Mouse (Mus musculus) left cerebral cortex, adult 2 months (tissue): Measurements from ENCODE around the gene Ahnak. TPM values are rescaled to one million over a fixed set of nuclear protein-coding genes. Genes with fewer than 3 reads are reported as not detected.

ENCODE experiments used
- DNase-seq, 2 experiments: peaks; one replicate each; pipeline ENCODE4 v3.0.0; 2021 to 2022; ENCODE audit warnings: low spot score in 2 of 2, mixed read lengths in 1 of 2; ENCODE audit errors: extremely low spot score in 1 of 2
- H3K27ac ChIP-seq: fragments of 200-600 bp; 2 replicates; pipeline ENCODE4 v1.8.1; 2022
- H3K4me3 ChIP-seq: fragments of 200-600 bp; 2 replicates; pipeline ENCODE4 v1.8.1; 2022
- CTCF ChIP-seq: fragments of 200-600 bp; IDR thresholded peaks from 2 replicates; pipeline ENCODE4 v1.8.1; 2022; ENCODE audit warnings: antibody characterized with exemption, mild to moderate bottlenecking, moderate library complexity
- intact Hi-C: fragments of 180-260 bp; cut with DNase I; formaldehyde crosslinking; loops from one replicate; pipeline ENCODE4 v1.15.1; 2025
- total RNA-seq, 2 experiments: library from RNA; stranded (reverse); gene quantifications; 2 replicates each; pipeline ENCODE4 v1.2.3; 2021

Ahnak gene
- total RNA-seq, 2 experiments from 2014 or later: 22.5 to 32.2 TPM

DNA sequence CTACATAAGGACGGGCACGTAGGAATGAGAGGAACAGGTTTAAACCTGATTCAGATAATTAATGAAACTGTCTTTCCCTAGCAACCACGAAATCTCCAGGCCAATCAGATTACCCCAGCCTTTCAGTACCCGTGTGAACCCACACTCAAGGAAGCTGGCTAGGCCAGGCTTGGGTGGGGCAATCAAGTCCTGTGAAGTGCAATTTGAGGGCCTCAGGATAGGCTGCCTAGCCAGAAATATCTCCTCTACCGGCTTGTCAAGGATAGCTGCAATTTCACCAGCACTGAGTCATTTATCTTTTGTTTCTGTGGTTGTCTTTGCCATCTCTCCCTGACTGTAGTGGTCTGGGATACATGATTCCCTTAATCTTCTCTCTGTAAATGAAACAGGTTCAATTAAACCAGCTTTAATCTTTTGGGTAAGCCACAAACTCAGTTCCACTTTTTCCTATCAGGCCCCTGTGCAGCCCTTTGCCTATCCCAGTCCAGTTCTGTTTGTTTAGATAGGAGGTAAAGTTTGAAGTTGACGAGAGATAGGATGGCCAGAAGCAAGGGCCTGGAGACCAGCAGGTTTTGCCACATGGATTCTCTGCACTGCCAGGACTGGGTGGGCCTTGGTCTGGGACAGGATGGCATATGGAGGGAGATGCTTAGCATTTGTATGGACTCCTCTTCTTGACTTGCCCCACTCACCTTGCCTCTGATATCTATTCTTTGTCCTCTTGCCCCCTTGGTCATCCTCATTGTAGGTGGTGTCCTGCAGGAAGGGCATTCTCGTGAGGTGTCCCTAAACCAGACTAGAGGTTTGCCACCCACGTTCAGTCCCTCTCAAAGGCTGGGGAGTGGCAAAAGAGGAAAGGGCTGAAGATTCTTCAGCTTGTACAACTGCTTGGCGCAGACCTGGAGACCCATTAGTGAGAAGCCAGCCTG is 44.6 kb downstream of the Ahnak start:
- intact Hi-C loops: no loop called here
- TF ChIP-seq CTCF: no peak

GRCm38 (mm10) chr19:9034480-9034879 is 45.4 kb downstream of the Ahnak start:
- no peak for DNase-seq
- intact Hi-C loops: no loop called here
- no peak overlapping the region for H3K27ac ChIP-seq

More for the DNA sequence above, 44.6 kb downstream of the Ahnak start:
- no peak for DNase-seq
- Histone ChIP-seq H3K4me3 (no peak overlapping the region), H3K27ac (no peak overlapping the region)

GRCm38 (mm10) chr19:9035101-9035500 is 46.0 kb downstream of the Ahnak start:
- Histone ChIP-seq H3K4me3 (no peak overlapping the region), H3K27ac (no peak overlapping the region)
- no peak for DNase-seq
- TF ChIP-seq CTCF: no peak
- intact Hi-C loops: loop anchor here (5.0 kb wide), 1 partner anchor 33 kb away; no protein-coding TSS in a partner anchor

More at GRCm38 (mm10) chr19:9034480-9034879, 45.4 kb downstream of the Ahnak start:
- no peak overlapping the region for H3K4me3 ChIP-seq
- no peak for TF ChIP-seq CTCF

DNA sequence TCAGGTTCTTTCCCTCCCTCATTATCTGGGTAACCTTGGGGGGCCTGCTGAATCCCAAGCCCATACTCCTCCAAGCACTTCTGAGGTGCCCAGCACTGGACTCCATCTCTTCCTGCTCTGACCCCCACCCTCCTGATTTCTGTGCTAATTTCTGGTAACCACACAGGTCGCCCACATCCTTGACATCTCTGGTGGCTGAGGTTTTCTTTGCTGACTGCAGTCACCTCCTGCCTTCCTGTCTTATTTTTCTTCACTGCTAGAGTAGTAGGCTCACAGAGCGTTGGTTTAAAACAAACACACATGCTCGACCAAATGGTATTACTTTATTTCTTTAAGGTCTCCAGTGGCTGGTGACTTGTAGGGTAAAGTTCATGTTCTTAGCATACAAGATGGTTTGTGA is 49.1 kb downstream of the Ahnak start:
- no peak for DNase-seq
- no peak overlapping the region for H3K4me3 ChIP-seq
- intact Hi-C loops: loop anchor here (5.0 kb wide), 1 partner anchor 36 kb away; no protein-coding TSS in a partner anchor
- TF ChIP-seq CTCF: no peak
- H3K27ac ChIP-seq: no peak overlapping the region

- TF ChIP-seq CTCF: no peak
- intact Hi-C loops: loop anchor here (5.0 kb wide), 1 partner anchor 37 kb away; no protein-coding TSS in a partner anchor
- no peak for DNase-seq
- Histone ChIP-seq H3K4me3 (no peak overlapping the region), H3K27ac (no peak overlapping the region)
Measured at GRCm38 (mm10) chr19:9039266-9039665, 50.2 kb downstream of the Ahnak start.

DNA sequence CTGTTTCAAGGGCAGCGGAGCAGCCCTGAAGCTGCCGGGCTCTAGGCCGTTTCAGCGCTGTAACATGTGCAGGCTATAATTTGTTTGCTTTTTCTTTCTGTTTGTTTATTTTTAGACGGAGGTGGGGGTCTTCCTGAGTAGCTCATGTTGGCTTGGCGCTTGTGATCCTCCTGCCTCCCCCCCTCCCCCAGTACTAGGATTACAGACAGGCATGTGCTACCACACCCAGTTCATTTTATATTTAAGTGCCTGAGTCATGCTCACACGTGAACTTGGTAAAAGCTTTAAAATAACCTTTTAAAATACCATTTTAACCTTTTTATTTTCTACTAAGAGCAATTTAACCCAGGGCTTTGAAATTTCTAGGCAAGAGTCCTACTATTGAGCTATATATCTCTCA is 50.8 kb downstream of the Ahnak start:
- intact Hi-C loops: loop anchor here (5.0 kb wide), 1 partner anchor 38 kb away; no protein-coding TSS in a partner anchor

DNA sequence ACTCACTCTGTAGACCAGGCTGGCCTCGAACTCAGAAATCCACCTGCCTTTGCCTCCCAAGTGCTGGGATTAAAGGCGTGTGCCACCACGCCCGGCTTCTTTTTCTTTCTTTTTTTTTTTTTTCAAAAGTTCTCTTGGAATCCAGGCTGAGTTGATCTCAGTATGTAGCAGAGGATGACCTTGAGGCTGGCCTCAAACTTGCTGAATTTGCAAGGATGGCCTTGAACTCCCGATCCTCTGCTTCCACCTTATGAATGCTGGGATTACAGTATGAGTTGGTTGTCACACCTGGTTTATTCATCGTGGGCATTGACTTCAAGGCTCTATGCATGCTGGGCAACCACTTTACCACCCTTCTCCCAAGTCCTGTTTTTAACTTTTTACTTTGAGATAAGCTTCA is 51.6 kb downstream of the Ahnak start:
- intact Hi-C loops: no loop called here
- no peak for DNase-seq
- H3K27ac ChIP-seq: no peak overlapping the region
- no peak for TF ChIP-seq CTCF
- H3K4me3 ChIP-seq: no peak overlapping the region

More for the DNA sequence above, 50.8 kb downstream of the Ahnak start:
- no peak overlapping the region for H3K27ac ChIP-seq
- TF ChIP-seq CTCF: no peak
- DNase-seq: no peak
- no peak overlapping the region for H3K4me3 ChIP-seq

DNA sequence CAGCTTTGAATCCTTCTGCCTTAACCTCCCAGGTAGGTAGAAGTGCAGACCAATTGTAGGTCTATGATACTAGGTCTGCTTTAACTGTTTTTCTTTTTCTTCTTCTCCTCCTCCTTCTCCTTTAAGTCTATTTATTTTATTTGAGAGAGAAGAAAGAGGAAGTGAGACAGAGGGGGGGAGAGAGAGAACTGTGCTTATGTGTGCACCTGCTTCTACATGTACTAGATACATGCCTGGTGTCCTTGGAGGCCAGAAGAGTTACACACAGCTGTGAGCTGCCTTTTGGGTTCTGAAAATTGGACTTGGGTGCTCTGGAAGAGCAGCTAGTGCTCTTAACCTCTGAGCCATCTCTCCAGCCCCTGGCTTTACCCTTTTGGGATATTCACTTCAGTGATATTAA is 52.0 kb downstream of the Ahnak start:
- TF ChIP-seq CTCF: no peak
- no peak for DNase-seq
- Histone ChIP-seq H3K27ac (no peak overlapping the region), H3K4me3 (no peak overlapping the region)
- intact Hi-C loops: no loop called here

DNA sequence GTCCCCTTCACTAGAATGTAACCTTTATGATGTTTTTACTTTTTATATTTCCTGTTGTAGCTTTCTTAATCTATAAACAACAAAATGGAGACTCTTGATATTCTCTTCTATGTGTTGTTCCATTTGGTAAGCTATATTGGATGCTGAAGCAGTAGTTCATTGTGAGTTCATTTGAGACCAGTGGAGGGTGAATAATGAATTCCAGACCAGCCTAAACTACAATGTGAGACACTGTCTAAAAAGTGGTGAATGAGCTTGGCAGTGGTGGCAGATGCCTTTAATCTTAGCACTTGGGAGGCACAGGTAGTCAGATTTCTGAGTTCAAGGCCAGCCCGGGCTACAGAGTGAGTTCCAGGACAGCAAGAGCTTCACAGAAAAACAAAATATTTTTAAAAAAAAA is 54.0 kb downstream of the Ahnak start:
- intact Hi-C loops: no loop called here
- no peak for DNase-seq
- Histone ChIP-seq H3K4me3 (no peak overlapping the region), H3K27ac (no peak overlapping the region)
- no peak for TF ChIP-seq CTCF

DNA sequence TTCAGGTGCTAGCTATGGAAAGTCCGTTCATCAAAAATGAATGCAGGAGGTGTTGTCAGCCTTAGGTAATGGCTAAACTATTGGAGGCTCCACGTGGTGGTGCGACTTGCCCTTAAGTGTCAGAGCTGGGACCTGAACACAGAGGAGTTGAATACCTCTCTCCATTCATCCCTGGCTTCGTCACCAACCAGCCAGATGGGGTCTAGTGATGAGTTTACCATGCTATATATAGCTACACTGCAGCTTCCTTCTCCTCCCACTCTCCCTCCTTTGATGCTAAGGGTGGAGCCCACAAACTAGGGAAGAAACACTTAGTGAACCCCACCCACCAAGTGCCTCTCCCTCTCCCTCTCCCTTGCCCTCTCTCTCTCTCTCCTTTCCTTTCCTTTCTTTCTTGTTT is 55.2 kb downstream of the Ahnak start:
- intact Hi-C loops: no loop called here
- Histone ChIP-seq H3K27ac (no peak overlapping the region), H3K4me3 (no peak overlapping the region)
- no peak for TF ChIP-seq CTCF
- DNase-seq: no peak

GRCm38 (mm10) chr19:9047207-9047945 is 58.3 kb downstream of the Ahnak start:
- Histone ChIP-seq H3K4me3 (no peak overlapping the region), H3K27ac (no peak overlapping the region)
- intact Hi-C loops: no loop called here
- DNase-seq: no peak
- TF ChIP-seq CTCF: no peak

GRCm38 (mm10) chr19:9047946-9048387 is 58.9 kb downstream of the Ahnak start:
- Histone ChIP-seq H3K4me3 (no peak overlapping the region), H3K27ac (no peak overlapping the region)
- intact Hi-C loops: no loop called here
- no peak for TF ChIP-seq CTCF
- no peak for DNase-seq
